Mouse (Mus musculus) hindbrain, embryonic 15.5 days (tissue): ENCODE results near the gene Sik1. TPM values are rescaled to one million over a fixed set of nuclear protein-coding genes. Genes with fewer than 3 reads are reported as not detected.

Experiments used
- ATAC-seq: fragments of 200-750 bp; cut with Nextera tagmentation; 2 replicates; pipeline ENCODE4 v1.8.0; 2017; ENCODE audit warnings: low read depth, moderate number of reproducible peaks, moderate TSS enrichment; ENCODE audit not compliant: low FRiP score
- H3K27ac ChIP-seq: fragments of 300-500 bp; sonication (generic); replicated peaks from 2 replicates; pipeline ENCODE4 v1.5.1; 2015; ENCODE audit warnings: mild to moderate bottlenecking, inconsistent platforms
- H3K27me3 ChIP-seq: fragments of 300-500 bp; sonication (generic); 2 replicates; pipeline ENCODE4 v1.6.1; 2015; ENCODE audit warnings: control low read depth, inconsistent platforms
- H3K36me3 ChIP-seq: fragments of 300-500 bp; sonication (generic); 2 replicates; pipeline ENCODE4 v1.6.1; 2015; ENCODE audit warnings: control low read depth, inconsistent platforms
- H3K4me1 ChIP-seq: fragments of 300-500 bp; sonication (generic); replicated peaks from 2 replicates; pipeline ENCODE4 v1.6.1; 2015; ENCODE audit warnings: control low read depth, inconsistent platforms
- H3K4me2 ChIP-seq: fragments of 300-500 bp; sonication (generic); 2 replicates; pipeline ENCODE4 v1.6.1; 2015; ENCODE audit warnings: moderate library complexity, mild to moderate bottlenecking, inconsistent platforms
- H3K4me3 ChIP-seq: fragments of 300-500 bp; sonication (generic); 2 replicates; pipeline ENCODE4 v1.5.1; 2015; ENCODE audit warnings: mild to moderate bottlenecking, inconsistent platforms
- H3K9ac ChIP-seq: fragments of 300-500 bp; sonication (generic); 2 replicates; pipeline ENCODE4 v1.6.1; 2015; ENCODE audit warnings: inconsistent platforms
- H3K9me3 ChIP-seq: fragments of 300-500 bp; sonication (generic); 2 replicates; pipeline ENCODE4 v1.6.1; 2016; ENCODE audit warnings: control low read depth, inconsistent platforms
- WGBS: fragments of 180-500 bp; shearing (Covaris S2); methylation state at CpG from one replicate; pipeline ENCODE4 v1.1.7; 2015; 5-methylcytosine and 5-hydroxymethylcytosine counted together
- polyA plus RNA-seq: library from polyadenylated mRNA; unstranded; fragments of >200 nt; fragmentation: Nextera tagmentation; extraction: Ambion mirVana; gene quantifications from 2 replicates; pipeline ENCODE4 v1.2.1, GENCODE M21; 2015

Gene Sik1
- polyA plus RNA-seq, 1 experiment from 2014 or later = 20.3 TPM

DNA sequence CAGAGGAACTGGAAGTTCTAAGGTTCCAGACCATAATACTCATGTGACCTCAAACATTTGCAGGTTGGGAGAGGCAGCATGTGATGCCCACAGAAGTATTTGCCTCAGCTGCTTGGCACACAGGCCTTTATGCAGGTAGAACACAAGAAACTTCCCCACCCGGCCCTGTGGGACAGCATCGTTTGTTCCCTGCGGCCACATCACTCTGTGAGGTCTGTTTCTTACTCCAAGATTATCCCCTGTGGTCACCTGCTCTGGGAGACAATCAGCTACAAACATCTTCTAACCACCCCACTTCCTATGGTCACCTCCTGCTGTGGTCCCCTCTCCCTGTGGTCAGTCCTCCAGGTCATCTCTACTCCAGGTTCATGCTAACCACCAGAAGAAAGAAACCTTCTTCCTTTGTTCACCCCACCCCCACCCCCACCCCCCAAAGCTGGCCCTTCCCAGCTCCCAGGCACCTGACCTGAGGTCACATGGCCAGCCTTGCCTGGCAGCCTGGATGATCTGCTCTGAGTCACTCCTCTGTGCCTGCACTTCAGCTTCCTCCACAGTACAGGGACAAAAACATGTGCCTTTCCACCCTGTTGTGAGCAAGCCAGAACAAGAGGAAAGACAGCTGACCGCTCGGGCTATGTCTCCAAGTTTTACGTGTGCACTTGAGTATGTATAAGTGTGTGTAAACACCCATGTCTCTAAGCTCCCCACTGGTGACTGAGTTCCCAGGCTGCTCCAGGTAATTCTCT, 21.1 kb downstream of the Sik1 start:
- Histone ChIP-seq H3K36me3 (no peaks in the 10 kb centered on the region), H3K4me3 (no peak overlapping the region), H3K4me2 (no peak overlapping the region), H3K9ac (no peak overlapping the region), H3K4me1 (0 out of 2 replicates have a peak, but pooled peaks cover 6% of the 10 kb centered on the region), H3K27ac (no peak overlapping the region), H3K9me3 (no peaks in the 10 kb centered on the region), H3K27me3 (no peaks in the 10 kb centered on the region)
- no peak for ATAC-seq
- WGBS = 80% methylated on average over 6 of the region's 6 CpGs

DNA sequence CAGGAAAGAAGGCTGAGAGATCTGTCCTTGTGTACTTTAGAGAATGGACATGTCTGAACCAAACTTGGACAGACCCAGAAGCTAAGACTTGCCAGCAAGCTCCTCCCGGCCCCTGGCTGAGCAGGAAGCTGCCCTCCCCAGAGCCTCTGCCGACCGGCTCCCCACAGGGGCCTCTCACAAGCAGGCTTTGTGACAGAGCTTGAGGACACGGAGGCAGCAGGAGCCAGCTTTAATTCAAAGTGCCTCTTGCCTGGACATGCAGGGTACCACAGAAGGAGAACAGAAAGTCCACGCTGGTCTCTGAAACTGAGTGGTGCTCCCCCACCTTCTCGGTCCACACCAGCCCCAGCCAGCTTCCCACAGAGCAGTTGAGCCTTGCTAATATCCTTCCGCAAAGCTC, 21.9 kb downstream of the Sik1 start:
- no peak overlapping the region for H3K4me2 ChIP-seq
- 33% methylated on average over 7 of the region's 7 CpGs for WGBS
- no peak for ATAC-seq
- 0 out of 2 replicates have a peak, but pooled peaks cover 6% of the 10 kb centered on the region for H3K4me1 ChIP-seq
- H3K9me3 ChIP-seq = no peaks in the 10 kb centered on the region
- H3K36me3 ChIP-seq = no peaks in the 10 kb centered on the region
- H3K4me3 ChIP-seq = no peak overlapping the region
- no peak overlapping the region for H3K9ac ChIP-seq
- H3K27ac ChIP-seq = no peak overlapping the region
- no peaks in the 10 kb centered on the region for H3K27me3 ChIP-seq

DNA sequence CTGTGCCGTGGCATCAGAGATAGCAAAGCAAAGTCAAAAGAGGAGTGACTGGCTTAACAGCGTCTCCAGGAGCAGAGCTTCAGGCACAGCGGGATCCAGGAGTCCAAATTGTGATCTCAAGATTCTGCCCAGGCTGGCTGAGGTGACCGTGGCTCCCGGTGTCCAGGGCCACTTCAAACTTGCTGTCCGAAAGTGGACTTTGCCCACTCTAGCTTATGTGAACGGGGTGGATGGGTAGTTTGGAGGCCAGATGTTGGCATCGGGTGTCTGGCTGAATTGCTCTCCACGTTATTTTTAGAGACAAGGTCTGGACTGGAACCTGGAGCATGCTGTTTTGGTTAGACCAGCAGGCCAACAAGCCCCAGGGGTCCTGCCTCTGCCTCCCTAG, 23.0 kb downstream of the Sik1 start:
- no peak for ATAC-seq
- H3K4me1 ChIP-seq = peaks cover 14% of the 10 kb centered on the region; the same call in 1 of the 2 replicates
- no peak overlapping the region for H3K27ac ChIP-seq
- WGBS = 92% methylated on average over 9 of the region's 9 CpGs
- H3K4me3 ChIP-seq = no peak overlapping the region
- H3K9me3 ChIP-seq = no peaks in the 10 kb centered on the region
- no peaks in the 10 kb centered on the region for H3K27me3 ChIP-seq
- no peaks in the 10 kb centered on the region for H3K36me3 ChIP-seq
- H3K4me2 ChIP-seq = no peak overlapping the region
- H3K9ac ChIP-seq = no peak overlapping the region

DNA sequence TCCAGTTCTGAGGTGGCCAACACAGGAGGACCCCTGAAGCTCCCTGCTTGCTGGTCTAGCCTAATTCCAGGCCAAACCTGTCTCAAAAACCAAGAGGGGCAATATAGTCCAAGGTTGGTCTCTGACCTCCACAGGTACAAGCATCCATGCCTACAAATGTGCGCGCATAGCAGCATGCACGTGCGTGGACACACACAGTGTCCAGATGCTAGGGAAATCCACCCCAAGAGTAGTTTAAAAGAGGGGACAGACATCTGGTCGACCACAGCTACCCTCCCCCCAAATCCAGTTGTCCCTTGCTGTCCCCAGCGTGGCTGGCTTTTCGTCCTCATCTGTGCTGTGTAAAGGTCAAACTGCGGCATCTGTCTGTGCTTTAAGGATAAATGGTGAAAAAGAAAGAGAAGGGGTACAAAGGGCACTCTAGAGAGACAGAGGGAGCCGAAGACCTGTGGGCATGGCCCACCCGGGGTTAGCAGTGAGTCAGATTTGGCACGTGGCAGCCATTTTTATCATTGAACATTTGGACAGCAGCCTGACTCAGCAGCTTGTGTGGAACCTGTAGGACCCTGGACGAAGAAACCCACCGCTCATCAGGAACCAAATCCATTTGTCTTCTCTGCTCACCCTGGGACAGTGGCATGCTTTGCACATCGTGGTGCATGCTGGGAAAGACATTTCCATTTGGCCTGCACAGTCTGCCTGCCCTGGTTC, 23.6 kb downstream of the Sik1 start:
- no peak overlapping the region for H3K9ac ChIP-seq
- peaks cover 19% of the 10 kb centered on the region; the same call in 1 of the 2 replicates for H3K4me1 ChIP-seq
- H3K9me3 ChIP-seq = no peaks in the 10 kb centered on the region
- no peaks in the 10 kb centered on the region for H3K36me3 ChIP-seq
- H3K4me3 ChIP-seq = no peak overlapping the region
- H3K27me3 ChIP-seq = no peaks in the 10 kb centered on the region
- no peak for ATAC-seq
- H3K27ac ChIP-seq = no peak overlapping the region
- 88% methylated on average over 14 of the region's 14 CpGs for WGBS
- H3K4me2 ChIP-seq = no peak overlapping the region

DNA sequence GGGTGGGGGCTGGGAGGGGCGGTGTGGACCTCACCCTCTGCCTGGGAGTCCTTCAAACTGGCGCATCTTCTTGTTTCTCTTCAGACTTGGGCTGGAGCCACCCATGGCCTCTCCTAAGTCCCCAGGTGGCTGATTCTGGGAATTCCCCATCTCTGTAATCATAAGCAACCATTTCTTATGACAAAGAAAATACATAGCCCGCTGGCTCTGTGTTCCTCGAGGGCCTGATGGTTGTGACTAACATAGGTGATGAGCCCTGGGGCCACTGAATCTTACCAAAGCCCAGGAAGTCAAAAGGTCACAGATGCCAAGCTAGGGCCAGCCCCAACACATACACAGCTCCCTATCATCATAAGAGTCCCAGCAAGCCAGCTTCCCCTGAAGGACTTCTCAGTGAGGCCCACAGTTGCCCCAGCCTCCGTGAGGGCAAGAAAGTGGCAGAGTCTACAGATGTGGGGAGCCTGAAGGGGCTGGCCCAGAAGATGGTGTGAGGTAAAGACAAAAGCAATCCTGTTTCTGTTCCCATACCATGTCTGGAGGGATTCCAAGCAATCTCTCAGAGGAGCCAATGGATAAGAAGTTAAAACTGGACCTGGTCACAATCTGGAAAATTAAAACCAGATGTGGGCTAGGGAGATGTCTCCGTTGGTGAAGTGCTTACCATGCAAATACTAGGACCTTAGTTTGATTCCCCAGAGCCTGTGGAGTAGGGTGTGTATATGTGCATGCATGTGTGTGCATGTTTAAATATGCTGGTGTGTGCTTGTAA, 24.3 kb downstream of the Sik1 start:
- H3K9me3 ChIP-seq = no peaks in the 10 kb centered on the region
- peaks cover 18% of the 10 kb centered on the region for H3K4me1 ChIP-seq
- no peak overlapping the region for H3K4me3 ChIP-seq
- H3K27me3 ChIP-seq = no peaks in the 10 kb centered on the region
- WGBS = 78% methylated on average over 6 of the region's 6 CpGs
- ATAC-seq = no peak
- no peak overlapping the region for H3K27ac ChIP-seq
- H3K9ac ChIP-seq = no peak overlapping the region
- no peaks in the 10 kb centered on the region for H3K36me3 ChIP-seq
- no peak overlapping the region for H3K4me2 ChIP-seq

DNA sequence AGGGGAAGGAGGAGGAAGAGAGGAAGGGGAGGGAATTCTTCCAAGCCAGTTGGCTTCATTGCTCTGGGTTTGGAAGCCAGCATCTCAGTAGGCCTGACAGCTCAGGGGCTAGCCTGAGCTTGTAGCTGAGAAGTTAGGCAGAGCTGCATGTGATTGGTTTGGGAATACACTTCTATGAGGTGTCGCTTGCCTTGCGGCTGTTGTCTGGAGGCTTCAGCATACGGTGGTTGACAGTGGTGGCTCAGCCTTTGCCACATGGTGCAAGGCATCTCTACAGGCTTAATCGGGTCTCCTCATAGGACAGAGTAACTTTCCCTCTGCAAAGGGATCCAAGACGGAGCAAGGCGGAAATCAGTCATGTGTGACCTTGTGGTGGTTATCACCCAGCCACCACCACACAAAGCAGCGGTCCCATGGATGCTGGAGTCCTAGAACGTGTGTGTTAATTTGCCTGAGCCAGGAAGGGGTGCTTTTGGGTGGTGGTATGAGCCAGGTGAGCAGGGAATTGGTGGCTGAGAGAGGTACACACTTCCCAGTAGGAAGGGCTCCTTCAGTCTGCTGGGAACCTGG, 25.0 kb downstream of the Sik1 start:
- no peak for ATAC-seq
- H3K9me3 ChIP-seq = no peaks in the 10 kb centered on the region
- no peak overlapping the region for H3K4me2 ChIP-seq
- H3K4me3 ChIP-seq = no peak overlapping the region
- H3K27ac ChIP-seq = no peak overlapping the region
- H3K27me3 ChIP-seq = no peaks in the 10 kb centered on the region
- 89% methylated on average over 8 of the region's 8 CpGs for WGBS
- no peak overlapping the region for H3K9ac ChIP-seq
- H3K4me1 ChIP-seq = peaks cover 18% of the 10 kb centered on the region
- H3K36me3 ChIP-seq = no peaks in the 10 kb centered on the region

DNA sequence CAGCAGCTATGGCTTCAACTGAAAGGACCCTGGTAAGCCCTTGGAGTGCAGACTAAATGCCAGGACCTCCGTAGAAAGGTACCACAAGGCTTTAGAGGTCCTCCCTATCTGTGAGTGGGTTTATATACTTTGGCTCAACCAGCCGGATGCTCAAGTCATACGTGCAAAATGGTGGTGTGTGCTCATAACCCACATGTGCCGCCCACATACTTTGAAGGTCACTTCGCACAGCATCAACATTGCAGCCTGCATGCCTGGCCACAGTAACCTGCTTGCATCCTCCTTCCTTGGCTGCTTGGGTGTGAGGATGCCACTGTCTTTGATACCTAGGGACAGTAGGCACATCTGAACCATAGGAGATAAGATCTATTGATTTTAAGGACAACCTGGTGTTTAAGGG, 26.7 kb downstream of the Sik1 start:
- no peak overlapping the region for H3K9ac ChIP-seq
- 90% methylated on average over 5 of the region's 5 CpGs for WGBS
- H3K27ac ChIP-seq = no peak overlapping the region
- H3K4me2 ChIP-seq = no peak overlapping the region
- peaks cover 18% of the 10 kb centered on the region for H3K4me1 ChIP-seq
- H3K4me3 ChIP-seq = no peak overlapping the region
- no peak for ATAC-seq
- no peaks in the 10 kb centered on the region for H3K27me3 ChIP-seq
- no peaks in the 10 kb centered on the region for H3K36me3 ChIP-seq
- no peaks in the 10 kb centered on the region for H3K9me3 ChIP-seq

DNA sequence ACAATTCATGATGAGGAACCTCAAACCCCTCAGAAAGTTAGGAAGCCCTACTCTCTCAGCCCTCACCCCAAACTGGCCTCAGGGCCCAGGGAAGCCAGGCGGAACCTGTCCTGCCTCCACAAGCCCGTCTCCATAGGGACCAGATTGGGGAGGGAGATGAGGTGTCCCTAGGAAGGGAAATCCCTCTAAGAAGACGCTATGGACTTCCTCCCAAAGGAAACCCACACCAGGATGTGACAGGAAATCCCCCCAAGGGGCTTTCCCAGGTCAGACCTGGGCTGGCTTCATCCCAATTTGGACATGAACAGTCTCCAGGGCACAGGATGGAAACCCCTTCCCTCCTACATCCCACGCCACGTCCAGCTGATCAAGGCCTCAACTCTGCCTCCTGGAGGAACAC, 27.5 kb downstream of the Sik1 start:
- no peak for ATAC-seq
- Histone ChIP-seq H3K9ac (no peak overlapping the region), H3K4me1 (peaks cover 18% of the 10 kb centered on the region), H3K9me3 (no peaks in the 10 kb centered on the region), H3K27ac (no peak overlapping the region), H3K27me3 (no peaks in the 10 kb centered on the region), H3K36me3 (no peaks in the 10 kb centered on the region), H3K4me2 (no peak overlapping the region), H3K4me3 (no peak overlapping the region)
- 75% methylated on average over 5 of the region's 5 CpGs for WGBS

DNA sequence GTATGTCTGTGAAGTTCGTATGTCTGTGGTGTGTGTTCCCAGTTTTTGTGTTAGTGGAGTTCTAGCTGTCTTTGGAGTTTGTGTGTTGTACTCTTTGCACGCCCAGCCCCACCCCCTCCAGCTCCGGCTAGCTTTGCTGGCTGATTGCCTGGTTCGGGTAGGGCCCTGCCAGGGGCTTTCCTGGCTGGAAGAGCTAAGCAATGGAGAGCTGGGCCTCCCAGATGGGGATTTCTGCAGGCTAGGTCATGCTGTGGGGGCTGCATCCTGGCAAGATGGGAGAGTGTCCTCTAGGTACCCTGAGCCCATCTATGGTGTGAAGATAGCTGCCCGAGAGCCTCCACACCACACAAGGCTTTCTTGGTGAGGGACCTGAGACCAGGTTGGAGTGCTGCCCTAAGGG, 28.4 kb downstream of the Sik1 start:
- Histone ChIP-seq H3K27ac (peak overlapping the region; percentile 34; the same call in 1 of the 2 replicates), H3K9ac (no peak overlapping the region), H3K27me3 (no peaks in the 10 kb centered on the region), H3K9me3 (no peaks in the 10 kb centered on the region), H3K4me1 (peaks cover 18% of the 10 kb centered on the region), H3K4me3 (no peak overlapping the region), H3K4me2 (no peak overlapping the region), H3K36me3 (no peaks in the 10 kb centered on the region)
- WGBS = 51% methylated on average over 5 of the region's 5 CpGs
- ATAC-seq = peak; percentile 77; the same call in 1 of the 2 replicates

DNA sequence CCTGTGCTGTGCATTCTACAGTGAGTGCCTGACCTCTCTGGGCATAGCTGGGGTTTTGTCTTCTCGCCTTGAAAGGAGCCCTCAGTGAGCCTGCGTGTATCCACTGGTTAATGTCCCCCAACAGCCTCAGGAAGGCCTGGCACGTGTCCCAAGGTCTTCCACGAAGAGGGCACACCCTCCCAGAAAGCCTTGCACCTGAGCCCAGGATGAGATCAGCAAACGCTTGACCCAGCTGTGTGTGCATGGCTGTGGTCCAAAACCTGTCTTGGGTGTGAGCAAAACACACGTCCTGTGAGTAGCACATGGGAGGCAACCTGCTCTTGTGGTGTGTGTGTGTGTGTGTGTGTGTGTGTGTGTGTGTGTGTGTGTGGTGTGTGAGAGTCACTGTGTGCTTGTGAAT, 28.9 kb downstream of the Sik1 start:
- no peak overlapping the region for H3K4me3 ChIP-seq
- H3K9ac ChIP-seq = no peak overlapping the region
- peak overlapping the region; percentile 34; the same call in 1 of the 2 replicates for H3K27ac ChIP-seq
- 44% methylated on average over 6 of the region's 6 CpGs for WGBS
- no peak for ATAC-seq
- no peaks in the 10 kb centered on the region for H3K27me3 ChIP-seq
- H3K36me3 ChIP-seq = no peaks in the 10 kb centered on the region
- peaks cover 18% of the 10 kb centered on the region for H3K4me1 ChIP-seq
- no peak overlapping the region for H3K4me2 ChIP-seq
- H3K9me3 ChIP-seq = no peaks in the 10 kb centered on the region

DNA sequence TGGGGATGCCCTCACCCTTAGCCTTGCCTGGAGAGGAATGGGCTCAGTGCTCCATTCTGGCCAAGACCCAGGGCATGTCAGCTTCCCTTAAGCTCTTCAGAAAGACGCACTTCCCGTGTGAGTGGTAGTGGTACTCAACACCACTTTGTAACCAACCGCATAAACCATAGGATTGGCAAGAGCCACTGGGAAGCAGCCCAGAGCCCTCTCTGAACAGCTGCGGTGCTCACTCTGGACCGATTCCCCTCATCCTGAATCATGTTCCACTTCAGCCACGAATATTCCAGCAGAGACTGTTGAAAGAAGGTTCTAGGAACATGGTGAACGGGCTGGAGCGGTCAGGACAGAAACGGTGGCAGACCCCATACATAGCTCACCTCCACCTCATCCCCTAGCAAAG, 29.9 kb downstream of the Sik1 start:
- no peaks in the 10 kb centered on the region for H3K9me3 ChIP-seq
- no peak overlapping the region for H3K9ac ChIP-seq
- no peak for ATAC-seq
- H3K36me3 ChIP-seq = no peaks in the 10 kb centered on the region
- no peak overlapping the region for H3K4me2 ChIP-seq
- no peak overlapping the region for H3K4me3 ChIP-seq
- WGBS = 87% methylated on average over 9 of the region's 9 CpGs
- H3K27ac ChIP-seq = no peak overlapping the region
- no peaks in the 10 kb centered on the region for H3K27me3 ChIP-seq
- H3K4me1 ChIP-seq = peaks cover 22% of the 10 kb centered on the region

DNA sequence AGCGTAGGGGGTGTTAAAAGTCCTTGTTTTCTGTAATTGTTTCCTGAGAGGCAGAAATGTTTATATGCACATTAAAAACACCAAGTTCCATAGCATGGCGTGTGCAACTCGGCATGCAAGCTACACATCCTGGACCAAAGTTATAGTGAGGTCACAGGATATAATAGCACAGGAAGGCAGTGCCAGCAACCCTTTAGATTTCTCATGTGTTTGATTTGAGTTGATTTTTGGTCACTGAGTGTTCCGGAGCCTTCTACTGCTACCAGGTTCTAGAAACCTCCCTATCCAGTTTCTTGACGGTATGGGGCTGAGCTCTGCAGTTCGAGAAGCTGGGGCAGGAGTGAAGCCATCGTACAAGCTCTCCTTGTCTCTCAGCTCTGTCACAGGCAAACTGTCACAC, 30.8 kb downstream of the Sik1 start:
- Histone ChIP-seq H3K9ac (no peak overlapping the region), H3K4me1 (peaks cover 22% of the 10 kb centered on the region), H3K9me3 (no peaks in the 10 kb centered on the region), H3K27ac (no peak overlapping the region), H3K36me3 (no peaks in the 10 kb centered on the region), H3K27me3 (no peaks in the 10 kb centered on the region), H3K4me2 (no peak overlapping the region), H3K4me3 (no peak overlapping the region)
- WGBS = 90% methylated on average over 7 of the region's 7 CpGs
- ATAC-seq = no peak
